Mouse (Mus musculus) limb, embryonic 11.5 days (tissue): ENCODE results near the gene Phf21a. TPM values are rescaled to one million over a fixed set of nuclear protein-coding genes. Genes with fewer than 3 reads are reported as not detected.

Experiments used
- ATAC-seq: fragments of 200-750 bp; cut with Nextera tagmentation; 2 replicates; pipeline ENCODE4 v1.8.0; 2017; ENCODE audit warnings: low read depth; ENCODE audit not compliant: insufficient number of reproducible peaks, low FRiP score, low TSS enrichment
- DNase-seq: peaks from one replicate; pipeline ENCODE4 v3.0.0-alpha.2; 2015; ENCODE audit warnings: low spot score
- H3K27ac ChIP-seq: fragments of 300-500 bp; sonication (generic); replicated peaks from 2 replicates; pipeline ENCODE4 v1.5.1; 2014; ENCODE audit warnings: low read depth, mild to moderate bottlenecking, low read length
- H3K27me3 ChIP-seq: fragments of 300-500 bp; sonication (generic); 2 replicates; pipeline ENCODE4 v1.6.1; 2014; ENCODE audit warnings: mild to moderate bottlenecking, low read length, mixed read lengths; ENCODE audit not compliant: control insufficient read depth, insufficient read depth
- H3K36me3 ChIP-seq: fragments of 300-500 bp; sonication (generic); 2 replicates; pipeline ENCODE4 v1.6.1; 2014; ENCODE audit warnings: mild to moderate bottlenecking, low read length, moderate library complexity, mixed read lengths; ENCODE audit not compliant: control insufficient read depth, insufficient read depth
- H3K4me1 ChIP-seq: fragments of 300-500 bp; sonication (generic); 2 replicates; pipeline ENCODE4 v1.6.1; 2014; ENCODE audit warnings: low read length, mixed read lengths; ENCODE audit not compliant: control insufficient read depth, insufficient read depth
- H3K4me2 ChIP-seq: fragments of 300-500 bp; sonication (generic); 2 replicates; pipeline ENCODE4 v1.6.1; 2014; ENCODE audit warnings: low read depth, mild to moderate bottlenecking, moderate library complexity; ENCODE audit not compliant: severe bottlenecking
- H3K4me3 ChIP-seq: fragments of 300-500 bp; sonication (generic); 2 replicates; pipeline ENCODE4 v1.5.1; 2014; ENCODE audit warnings: low read depth, low read length
- H3K9ac ChIP-seq: fragments of 300-500 bp; sonication (generic); 2 replicates; pipeline ENCODE4 v1.6.1; 2014; ENCODE audit warnings: mild to moderate bottlenecking, low read length
- H3K9me3 ChIP-seq: fragments of 300-500 bp; sonication (generic); 2 replicates; pipeline ENCODE4 v1.6.1; 2016; ENCODE audit warnings: low read length; ENCODE audit not compliant: control insufficient read depth
- WGBS: fragments of 180-500 bp; shearing (Covaris S2); extraction: QIAGEN DNeasy Blood & Tissue Kit; methylation state at CpG from one replicate; pipeline ENCODE4 v1.1.7; 2014; 5-methylcytosine and 5-hydroxymethylcytosine counted together
- polyA plus RNA-seq: library from polyadenylated mRNA; unstranded; fragments of >200 nt; fragmentation: Nextera tagmentation; extraction: Ambion mirVana; gene quantifications from 2 replicates; pipeline ENCODE4 v1.2.1, GENCODE M21; 2014

Phf21a gene
- polyA plus RNA-seq, 1 experiment from 2014 or later, result 38.7 TPM

DNA sequence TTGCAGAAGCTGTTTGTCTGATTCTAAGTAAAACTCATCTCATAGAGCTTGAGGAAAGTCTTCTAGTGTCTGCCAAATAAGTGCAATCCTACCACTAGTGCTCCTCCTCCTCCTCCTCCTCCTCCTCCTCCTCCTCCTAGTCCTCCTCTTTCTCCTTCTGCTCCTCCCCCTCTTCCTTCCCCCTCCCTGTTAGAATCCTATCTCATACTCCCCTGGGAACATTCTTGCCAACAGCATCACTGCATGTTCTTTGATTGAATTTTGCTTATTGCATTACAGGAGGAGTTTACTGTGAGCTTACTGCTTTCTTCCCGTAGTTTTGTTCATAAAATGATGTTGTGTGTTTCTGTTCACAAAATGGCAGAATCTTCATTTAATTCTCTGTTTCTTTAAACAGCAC is 221.1 kb downstream of the Phf21a start:
- WGBS, result 87% methylated on average over 1 of the region's 1 CpGs
- no peaks in the 10 kb centered on the region for H3K9me3 ChIP-seq
- no peak overlapping the region for H3K4me2 ChIP-seq
- H3K27ac ChIP-seq, result no peak overlapping the region
- H3K9ac ChIP-seq, result no peak overlapping the region
- ATAC-seq (no peak), DNase-seq (no peak)
- no peaks in the 10 kb centered on the region for H3K36me3 ChIP-seq
- H3K4me3 ChIP-seq, result no peak overlapping the region
- no peaks in the 10 kb centered on the region for H3K27me3 ChIP-seq
- H3K4me1 ChIP-seq, result no peaks in the 10 kb centered on the region

DNA sequence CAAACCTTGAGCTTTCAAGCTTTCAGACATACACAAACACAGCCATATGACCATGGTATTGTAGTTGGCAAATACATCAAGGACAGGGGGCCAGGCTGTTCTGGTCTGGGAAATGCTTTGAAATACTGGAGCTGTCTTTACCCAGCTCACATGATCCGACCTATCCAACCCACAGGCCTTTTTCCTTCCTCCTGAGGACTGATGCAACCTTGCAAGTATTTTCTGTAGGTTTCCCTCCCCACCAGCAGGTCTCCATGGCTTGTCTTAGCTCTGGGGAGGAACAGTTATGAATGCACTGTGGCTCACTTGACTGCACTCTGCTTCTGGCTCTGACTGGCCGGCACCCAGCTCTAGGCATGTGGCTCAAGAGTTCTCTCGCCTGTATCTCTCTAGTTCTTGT is 223.7 kb downstream of the Phf21a start:
- no peak overlapping the region for H3K27ac ChIP-seq
- H3K4me1 ChIP-seq, result no peaks in the 10 kb centered on the region
- H3K4me2 ChIP-seq, result no peak overlapping the region
- H3K27me3 ChIP-seq, result no peaks in the 10 kb centered on the region
- no peak overlapping the region for H3K4me3 ChIP-seq
- no peaks in the 10 kb centered on the region for H3K36me3 ChIP-seq
- DNase-seq (no peak), ATAC-seq (no peak)
- 86% methylated on average over 3 of the region's 3 CpGs for WGBS
- no peak overlapping the region for H3K9ac ChIP-seq
- H3K9me3 ChIP-seq, result no peaks in the 10 kb centered on the region

DNA sequence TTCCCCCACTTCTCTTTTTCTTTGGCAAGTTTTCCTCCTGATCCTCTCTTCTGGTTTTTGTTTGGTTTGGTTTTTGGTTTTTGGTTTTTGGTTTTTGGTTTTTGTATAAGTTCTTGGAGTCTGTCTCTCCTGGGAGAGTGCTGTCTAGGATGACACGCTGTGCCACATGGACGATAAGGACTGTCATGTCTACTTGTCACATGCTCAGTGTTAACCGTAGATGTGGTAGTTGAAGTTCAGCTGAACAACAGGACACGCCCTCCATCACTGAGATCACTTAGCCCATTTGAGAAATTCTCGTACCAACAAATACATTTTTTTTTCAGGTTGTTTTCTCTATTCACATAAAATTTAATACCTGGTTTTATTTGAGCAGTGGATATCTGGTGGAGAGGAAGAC is 224.3 kb downstream of the Phf21a start:
- WGBS, result 91% methylated on average over 5 of the region's 5 CpGs

DNA sequence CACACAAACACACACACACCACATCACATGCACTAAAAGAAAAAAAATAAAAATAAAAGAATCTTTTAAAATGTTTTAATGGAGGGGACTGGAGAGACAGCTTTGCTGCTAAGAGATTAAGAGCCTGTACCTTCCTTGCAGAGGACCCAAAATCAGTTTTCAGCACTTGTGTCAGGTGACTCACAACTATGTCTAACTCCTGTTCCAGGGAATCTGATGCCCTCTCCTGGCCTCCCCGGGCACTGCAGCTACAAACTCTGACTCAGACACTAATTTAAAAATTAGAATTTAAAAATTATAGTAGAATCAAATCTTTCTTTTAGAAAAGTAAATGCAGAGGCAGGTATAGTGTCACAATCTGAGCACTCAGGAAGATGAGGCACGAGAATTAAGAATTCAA is 229.8 kb downstream of the Phf21a start:
- Histone ChIP-seq H3K4me3 (no peak overlapping the region), H3K36me3 (no peaks in the 10 kb centered on the region), H3K27me3 (no peaks in the 10 kb centered on the region), H3K9ac (no peak overlapping the region), H3K4me2 (no peak overlapping the region), H3K4me1 (no peaks in the 10 kb centered on the region), H3K9me3 (no peaks in the 10 kb centered on the region), H3K27ac (no peak overlapping the region)
- ATAC-seq (no peak), DNase-seq (peak; percentile 39)
- 83% methylated on average over 2 of the region's 2 CpGs for WGBS

More for the DNA sequence above, 224.3 kb downstream of the Phf21a start:
- Histone ChIP-seq H3K27me3 (no peaks in the 10 kb centered on the region), H3K4me2 (no peak overlapping the region), H3K9me3 (no peaks in the 10 kb centered on the region), H3K36me3 (no peaks in the 10 kb centered on the region), H3K4me3 (no peak overlapping the region), H3K27ac (no peak overlapping the region), H3K4me1 (no peaks in the 10 kb centered on the region), H3K9ac (no peak overlapping the region)
- ATAC-seq (no peak), DNase-seq (no peak)

DNA sequence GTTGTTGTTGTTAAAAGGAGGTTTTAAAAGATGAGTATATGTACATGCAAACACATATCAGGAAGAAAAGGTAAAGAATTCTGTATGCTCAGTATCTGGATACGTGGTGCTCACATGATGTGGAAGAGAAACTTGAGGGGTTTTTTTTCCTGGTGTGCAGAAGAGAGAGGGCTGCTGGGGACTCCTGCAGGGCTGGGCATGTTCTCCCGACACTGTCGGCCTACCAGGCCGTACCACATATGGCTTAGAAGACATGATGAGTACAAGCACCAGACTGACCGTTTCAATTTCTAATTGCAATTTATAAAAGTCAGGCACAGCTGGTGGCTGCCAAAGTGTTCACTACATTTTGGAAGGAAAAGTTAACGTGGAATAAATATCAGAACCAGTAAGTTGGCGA is 232.8 kb downstream of the Phf21a start:
- H3K4me2 ChIP-seq, result no peak overlapping the region
- H3K27ac ChIP-seq, result no peak overlapping the region
- no peak overlapping the region for H3K9ac ChIP-seq
- no peaks in the 10 kb centered on the region for H3K36me3 ChIP-seq
- WGBS, result 89% methylated on average over 7 of the region's 7 CpGs
- no peak for ATAC-seq
- DNase-seq, result no peak
- H3K27me3 ChIP-seq, result no peaks in the 10 kb centered on the region
- no peak overlapping the region for H3K4me3 ChIP-seq
- no peaks in the 10 kb centered on the region for H3K9me3 ChIP-seq
- H3K4me1 ChIP-seq, result no peaks in the 10 kb centered on the region

DNA sequence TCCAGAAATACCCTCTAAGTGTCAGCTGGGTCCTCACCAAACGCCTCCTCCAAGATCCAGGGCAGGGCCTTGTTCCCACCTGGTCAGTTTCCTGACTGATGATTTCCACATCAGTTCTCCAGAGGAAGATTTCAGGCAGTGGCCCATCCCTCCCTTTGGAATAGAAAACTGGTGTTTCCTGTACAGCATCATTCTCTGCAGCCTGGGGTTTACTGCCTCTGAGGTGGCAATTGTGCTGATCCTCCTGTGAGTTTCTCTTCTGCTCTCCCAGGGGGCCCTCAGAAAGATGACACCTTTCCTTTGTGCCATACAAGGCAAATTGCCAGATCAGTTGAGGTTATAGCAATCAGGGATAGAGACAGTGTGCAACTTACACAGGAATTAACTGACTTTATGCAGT is 233.3 kb downstream of the Phf21a start:
- H3K4me3 ChIP-seq, result no peak overlapping the region
- ATAC-seq (no peak), DNase-seq (no peak)
- H3K4me2 ChIP-seq, result no peak overlapping the region
- H3K36me3 ChIP-seq, result no peaks in the 10 kb centered on the region
- no peak overlapping the region for H3K9ac ChIP-seq
- no peaks in the 10 kb centered on the region for H3K4me1 ChIP-seq
- WGBS, result 83% methylated on average over 1 of the region's 1 CpGs
- H3K27ac ChIP-seq, result no peak overlapping the region
- no peaks in the 10 kb centered on the region for H3K9me3 ChIP-seq
- no peaks in the 10 kb centered on the region for H3K27me3 ChIP-seq

DNA sequence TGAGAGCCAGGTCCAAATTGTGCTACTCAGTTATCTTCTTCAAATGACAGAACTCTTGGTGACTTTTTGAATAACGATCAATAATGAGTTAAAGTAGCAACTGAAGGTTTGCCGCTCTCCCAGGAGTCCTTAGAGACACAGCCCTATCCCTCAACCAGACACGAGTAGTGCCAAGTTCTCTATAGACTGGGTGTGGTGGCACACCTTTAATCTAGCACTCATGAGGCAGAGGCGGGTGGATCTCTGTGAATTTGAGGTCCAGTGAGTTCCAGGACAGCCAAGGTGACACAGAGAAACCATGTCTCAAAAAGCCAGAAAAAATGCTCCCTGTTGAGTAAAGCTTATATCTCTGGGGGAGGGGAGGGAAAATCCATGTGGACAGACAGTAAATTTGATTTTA is 234.7 kb downstream of the Phf21a start:
- Histone ChIP-seq H3K9ac (no peak overlapping the region), H3K27me3 (no peaks in the 10 kb centered on the region), H3K36me3 (0 out of 2 replicates have a peak, but pooled peaks cover 2% of the 10 kb centered on the region), H3K9me3 (no peaks in the 10 kb centered on the region), H3K4me1 (no peaks in the 10 kb centered on the region), H3K4me2 (no peak overlapping the region), H3K27ac (no peak overlapping the region), H3K4me3 (no peak overlapping the region)
- 96% methylated on average over 4 of the region's 4 CpGs for WGBS
- DNase-seq, result no peak
- ATAC-seq, result no peak

DNA sequence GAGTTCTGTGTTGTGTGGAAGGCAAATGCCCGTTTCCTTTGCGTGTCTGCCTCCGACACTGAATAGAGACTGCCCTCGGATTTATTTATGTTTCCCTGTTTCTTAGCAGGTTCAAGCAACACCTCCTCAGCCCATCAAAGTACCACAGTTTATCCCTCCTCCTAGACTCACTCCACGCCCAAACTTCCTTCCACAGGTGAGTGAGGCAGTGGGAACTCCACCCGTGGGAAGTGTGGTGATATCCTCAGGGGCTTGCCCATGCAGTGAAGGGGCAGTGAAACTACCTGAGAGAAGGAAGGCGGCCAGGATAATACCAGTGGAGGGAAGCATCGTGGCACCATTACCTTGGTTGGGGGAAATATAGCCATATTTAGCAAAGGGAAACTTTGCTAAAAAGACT is 235.3 kb downstream of the Phf21a start:
- Histone ChIP-seq H3K9ac (no peak overlapping the region), H3K4me1 (no peaks in the 10 kb centered on the region), H3K27ac (no peak overlapping the region), H3K9me3 (no peaks in the 10 kb centered on the region), H3K4me2 (no peak overlapping the region), H3K36me3 (0 out of 2 replicates have a peak, but pooled peaks cover 2% of the 10 kb centered on the region), H3K27me3 (no peaks in the 10 kb centered on the region), H3K4me3 (no peak overlapping the region)
- ATAC-seq, result no peak
- WGBS, result 90% methylated on average over 8 of the region's 8 CpGs
- no peak for DNase-seq

DNA sequence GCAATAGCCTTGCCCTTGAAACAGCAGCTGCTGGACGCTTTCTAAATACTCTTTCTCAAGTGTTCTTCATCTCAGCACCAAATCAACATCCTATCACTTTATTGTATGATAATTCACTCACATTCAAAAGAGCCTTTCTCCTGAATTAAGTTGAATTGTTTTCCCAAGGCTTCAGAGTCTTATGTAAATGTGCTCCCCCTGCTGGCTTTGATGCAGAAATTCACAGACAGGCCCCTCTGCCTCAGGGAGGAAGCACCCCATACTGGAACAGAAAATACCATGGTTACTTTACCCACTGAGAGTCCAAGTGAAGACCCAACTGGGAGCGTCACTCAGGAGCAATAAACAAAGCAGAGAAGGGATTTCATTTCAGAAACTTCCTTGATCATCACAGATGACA is 237.9 kb downstream of the Phf21a start:
- Histone ChIP-seq H3K4me3 (no peak overlapping the region), H3K27me3 (no peaks in the 10 kb centered on the region), H3K27ac (no peak overlapping the region), H3K36me3 (0 out of 2 replicates have a peak, but pooled peaks cover 2% of the 10 kb centered on the region), H3K9ac (no peak overlapping the region), H3K4me1 (no peaks in the 10 kb centered on the region), H3K9me3 (no peaks in the 10 kb centered on the region), H3K4me2 (no peak overlapping the region)
- ATAC-seq (no peak), DNase-seq (no peak)
- WGBS, result 55% methylated on average over 2 of the region's 2 CpGs
